Mouse (Mus musculus) heart, postnatal 0 days (tissue): Measurements from ENCODE around the gene Hist1h2ab.
"Not testable (repeated sequence)": the region's sequence is repeated elsewhere in the genome, so short reads cannot be mapped to it uniquely, and the experiment has no call there.

Experiments used
- CTCF ChIP-seq: IDR thresholded peaks from 2 replicates; pipeline ENCODE4 v1.5.1; 2016; ENCODE audit warnings: antibody characterized with exemption, control low read depth, low read depth
- EP300 ChIP-seq: IDR thresholded peaks from 2 replicates; pipeline ENCODE4 v1.6.1; 2016; ENCODE audit warnings: antibody characterized with exemption, low read depth

GRCm38 (mm10) chr13:23717593-23718245 is 33.2 kb upstream of the Hist1h2ab start:
- not testable (repeated sequence) for TF ChIP-seq CTCF, EP300
